Mouse (Mus musculus) megakaryocyte-erythroid progenitor cell, adult 5-6 weeks (primary cell): ENCODE data around the gene Ncf1. TPM values are rescaled to one million over a fixed set of nuclear protein-coding genes. Genes with fewer than 3 reads are reported as not detected.

Experiments used
- ATAC-seq: replicated peaks from 2 replicates; pipeline ENCODE4 v1.8.0; 2016; ENCODE audit warnings: mild to moderate bottlenecking, inconsistent platforms; ENCODE audit not compliant: severe bottlenecking, poor library complexity, low FRiP score, low TSS enrichment
- total RNA-seq, 2 experiments: library from RNA; stranded (forward) in 1 of 2; stranded (reverse) in 1 of 2; fragments of 200-1000, 215-1000 nt in 1 of 2; fragments of >200 nt in 1 of 2; fragmentation: Nextera tagmentation in 1 of 2; gene quantifications; 2 replicates each; pipeline ENCODE4 v1.2.3; 2014 to 2017

Gene Ncf1
- total RNA-seq, 2 experiments from 2014 or later = 1.7 to 3.9 TPM

DNA sequence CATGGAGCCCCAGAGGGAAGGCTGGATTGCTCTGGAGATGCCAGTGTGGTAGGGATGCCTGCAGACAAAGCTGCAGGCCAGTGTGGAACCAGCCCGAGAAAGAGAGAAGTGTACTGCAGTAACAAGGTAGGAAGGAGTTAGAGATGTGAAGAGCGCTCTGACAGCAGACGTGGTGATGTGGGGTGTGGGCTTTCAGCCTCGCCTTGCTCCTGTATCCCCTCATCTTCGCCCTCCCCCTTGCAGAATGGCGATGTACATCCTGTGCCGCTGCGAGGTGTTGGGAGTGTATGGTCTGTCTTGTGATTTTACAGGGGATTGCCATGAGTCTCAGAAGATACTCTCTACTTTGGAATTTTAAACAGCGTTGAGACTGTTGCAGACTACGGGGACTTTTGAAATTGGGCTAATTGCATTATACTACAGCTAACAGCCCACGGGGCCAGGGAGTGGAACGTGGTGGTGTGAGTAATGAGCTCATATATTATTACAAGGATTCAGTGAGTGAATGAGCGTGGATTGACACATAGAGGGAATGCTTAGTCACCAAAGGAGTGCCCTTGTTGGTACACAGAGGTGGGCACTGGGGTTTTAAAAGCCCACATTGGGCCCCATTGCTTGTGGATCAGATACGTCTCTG is 19.3 kb upstream of the Ncf1 start:
- no peak for ATAC-seq

DNA sequence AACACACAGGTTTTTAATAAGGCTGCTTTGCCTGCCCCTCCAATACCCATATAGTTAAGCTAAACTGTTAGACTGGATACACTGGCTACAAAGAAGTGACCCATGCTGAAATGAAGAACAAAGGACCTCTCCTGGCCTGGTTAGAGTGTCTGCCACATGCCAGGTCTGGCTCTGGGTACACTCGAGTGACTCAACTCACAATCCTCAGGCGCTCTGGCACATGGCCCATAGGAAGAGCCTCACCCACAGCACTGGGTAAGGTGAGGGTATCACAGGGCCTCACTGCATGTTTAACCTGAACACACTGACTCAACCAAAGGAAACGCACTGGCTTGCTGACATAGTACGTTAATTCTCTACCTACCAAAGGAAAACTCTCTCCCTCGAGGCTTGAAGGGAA is 16.7 kb upstream of the Ncf1 start:
- no peak for ATAC-seq

DNA sequence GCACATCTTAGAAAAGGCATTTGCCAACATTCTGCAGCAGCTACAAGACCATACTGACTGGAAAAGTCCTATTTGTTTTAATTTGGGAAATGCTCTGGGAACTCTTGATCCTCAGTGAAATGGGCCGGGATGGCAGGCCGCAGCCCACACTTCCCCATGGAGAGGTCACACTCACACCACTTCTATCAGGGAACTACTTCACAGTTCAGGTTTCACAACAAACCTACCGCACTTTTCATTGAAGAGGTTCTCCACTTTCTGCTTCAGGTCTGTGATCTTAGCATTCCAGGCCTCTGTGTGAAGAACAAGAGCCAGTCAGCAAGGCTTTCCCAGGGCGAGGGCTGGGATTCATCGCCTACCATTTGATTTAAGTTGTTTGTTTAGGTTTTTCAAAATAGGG is 15.5 kb upstream of the Ncf1 start:
- no peak for ATAC-seq

DNA sequence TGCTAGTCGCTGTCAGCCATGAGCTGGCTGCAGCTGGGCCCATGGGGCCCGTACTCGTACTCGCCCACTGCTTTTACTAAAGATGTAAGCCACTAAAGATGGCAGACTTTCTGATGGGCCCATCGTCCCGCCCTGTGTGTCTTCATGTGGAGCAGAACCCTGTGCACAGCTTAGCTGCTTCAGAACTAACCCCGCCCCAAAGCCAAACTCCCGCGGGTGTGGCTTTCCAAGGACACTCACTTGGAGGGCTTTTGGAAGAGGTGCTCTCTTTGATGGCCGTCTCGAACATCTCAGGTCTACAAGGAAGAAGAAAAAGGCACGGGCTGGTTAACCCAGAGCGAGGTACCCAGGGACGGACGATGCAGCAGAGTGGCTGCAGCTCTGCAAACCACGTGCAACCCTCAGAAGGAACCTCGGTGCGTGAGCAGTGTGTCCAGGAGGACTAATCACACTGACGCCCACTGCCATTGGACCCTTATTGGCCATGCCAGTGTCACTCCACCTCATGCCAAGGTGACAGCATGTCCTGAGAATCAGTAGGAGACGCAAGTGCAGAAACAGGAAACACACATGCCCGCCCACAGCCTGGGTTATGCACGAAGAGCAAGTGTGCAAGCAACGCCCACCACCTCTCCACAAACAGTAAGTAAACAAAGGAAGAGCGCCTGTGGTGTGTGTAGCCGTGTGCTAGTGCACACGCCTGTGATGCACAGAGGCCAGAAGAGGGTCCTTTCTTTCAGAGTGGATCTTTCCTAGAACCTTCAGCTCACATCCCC is 14.4 kb upstream of the Ncf1 start:
- ATAC-seq = no peak

DNA sequence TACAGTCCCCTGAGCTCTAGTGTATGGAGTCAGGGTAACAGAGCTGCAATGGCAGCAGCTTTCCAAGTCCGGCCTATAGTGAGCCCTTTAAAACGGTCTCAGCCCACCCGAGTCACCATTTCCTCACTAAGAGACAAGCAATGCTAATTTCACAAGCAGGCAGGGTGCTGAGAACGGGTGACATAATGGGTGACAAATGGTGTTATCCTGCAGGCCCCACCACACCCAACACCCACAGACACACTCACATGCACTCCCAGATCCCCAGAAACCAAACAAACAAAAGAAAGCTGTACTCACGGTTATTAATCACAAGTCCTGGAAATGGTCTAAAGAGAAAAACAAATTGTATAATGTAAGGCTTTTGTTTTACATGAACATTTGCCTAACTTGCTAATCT is 12.4 kb upstream of the Ncf1 start:
- no peak for ATAC-seq

DNA sequence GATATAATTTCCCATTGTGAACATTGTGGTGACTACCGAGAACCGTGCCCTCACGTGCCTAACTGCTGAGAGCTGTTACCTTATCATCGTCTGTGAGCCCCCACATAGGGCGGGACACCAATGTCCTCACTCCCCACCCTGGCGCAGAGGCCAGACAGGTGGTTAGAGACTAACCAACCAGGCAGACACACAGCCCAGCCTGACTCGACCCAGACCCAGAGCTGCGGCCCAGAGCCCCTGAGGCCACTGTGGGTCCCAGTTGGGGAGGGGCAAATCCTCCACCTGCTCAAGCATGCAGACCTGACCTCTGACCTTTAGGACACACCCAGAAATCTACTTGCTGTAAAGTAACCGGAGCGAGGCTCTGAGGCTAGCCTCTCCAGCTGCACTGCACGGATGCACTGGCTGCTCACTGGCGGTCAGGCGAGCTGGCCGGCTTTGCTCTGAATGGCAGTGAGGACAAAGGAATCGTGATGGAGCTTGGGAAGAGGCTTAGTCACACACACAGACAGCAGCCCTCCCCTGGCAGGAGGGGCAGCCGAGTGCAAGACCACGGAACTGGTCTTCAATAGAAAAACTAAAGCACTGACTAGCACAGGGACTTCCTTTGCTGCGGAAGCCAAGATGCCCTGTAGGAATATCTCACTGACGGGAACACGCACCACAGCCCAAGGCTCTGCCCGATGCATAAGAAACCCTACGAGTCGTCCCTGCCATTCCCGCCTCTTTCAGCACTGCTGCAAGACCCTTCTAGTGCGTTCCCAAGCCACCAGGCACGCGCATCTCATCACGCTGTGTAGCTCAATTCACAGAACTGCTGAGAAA is 8.7 kb upstream of the Ncf1 start:
- peak; percentile 59 for ATAC-seq

DNA sequence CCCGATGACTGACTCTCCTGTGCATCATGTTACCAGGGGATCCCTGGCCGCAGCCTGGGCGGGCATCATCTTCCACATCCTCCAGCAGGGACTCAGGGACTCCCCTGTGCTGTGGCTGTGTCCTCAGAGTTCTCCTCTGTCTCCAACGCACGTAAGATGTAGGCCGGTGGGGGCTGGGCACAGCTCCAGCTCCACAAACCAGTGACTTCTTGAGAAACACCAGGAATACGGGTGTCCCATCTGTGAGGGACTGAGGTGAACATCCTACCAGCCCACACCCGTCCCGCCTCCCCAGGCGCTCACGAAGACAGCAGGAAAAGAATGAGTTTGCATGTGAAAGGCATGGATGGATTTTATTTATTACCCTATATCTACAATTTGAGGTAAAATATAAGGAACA is 8.1 kb upstream of the Ncf1 start:
- no peak for ATAC-seq

DNA sequence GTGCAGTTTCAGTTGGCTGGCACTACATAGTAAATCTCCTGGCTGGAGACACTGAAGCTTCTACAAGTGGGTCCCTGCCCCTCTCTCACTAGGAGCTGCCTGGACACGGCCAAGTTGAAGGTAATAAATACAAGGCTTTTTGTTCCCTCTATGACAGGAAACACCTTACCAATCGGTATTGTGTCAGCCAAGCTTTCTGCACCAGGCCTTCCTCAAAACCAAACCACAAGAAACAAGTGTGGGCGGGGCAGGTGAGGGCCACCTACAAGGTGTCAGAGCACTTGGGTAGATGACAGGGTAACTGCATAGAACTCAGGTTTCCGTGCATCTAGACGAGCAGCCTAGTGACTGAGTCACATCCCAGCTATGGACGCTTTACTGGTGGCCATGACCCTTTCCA is 7.4 kb upstream of the Ncf1 start:
- no peak for ATAC-seq

DNA sequence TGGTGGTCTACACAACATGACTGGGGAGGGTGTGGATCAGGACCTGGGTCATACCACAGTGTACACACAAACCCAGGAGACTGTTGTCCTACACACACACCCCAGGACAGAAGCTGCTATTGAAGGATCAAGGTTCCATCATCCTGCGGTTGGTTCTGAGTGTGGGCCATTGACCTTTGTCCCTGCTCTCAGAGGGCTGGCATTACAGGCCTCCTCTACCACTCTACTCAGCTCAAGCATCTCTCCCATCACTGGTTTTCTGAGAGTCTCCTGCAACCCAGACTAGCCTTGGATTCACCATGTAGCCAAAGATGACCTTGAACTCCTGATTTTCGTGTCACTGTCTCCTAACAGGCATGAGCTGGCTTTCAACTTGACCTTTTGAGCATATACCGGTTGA is 6.8 kb upstream of the Ncf1 start:
- ATAC-seq = no peak

DNA sequence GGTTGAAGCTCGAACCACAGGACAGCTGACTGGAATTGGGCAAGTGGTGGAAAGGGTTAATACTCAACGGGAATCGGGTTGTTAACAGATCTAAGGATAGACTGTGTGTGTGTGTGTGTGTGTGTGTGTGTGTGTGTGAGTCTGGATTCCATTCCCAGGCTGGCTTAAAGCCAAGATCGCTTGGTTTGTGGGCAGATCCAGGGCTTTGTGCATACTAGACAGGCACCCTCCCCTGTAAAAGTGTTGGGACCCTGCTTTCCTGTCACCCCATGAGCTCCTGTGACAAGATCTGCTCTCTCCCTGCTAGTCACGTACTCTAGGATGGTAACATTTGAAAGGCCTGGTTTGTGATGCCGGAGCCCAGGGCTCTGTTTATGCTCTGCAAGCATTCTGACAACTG is 5.7 kb upstream of the Ncf1 start:
- ATAC-seq = no peak

DNA sequence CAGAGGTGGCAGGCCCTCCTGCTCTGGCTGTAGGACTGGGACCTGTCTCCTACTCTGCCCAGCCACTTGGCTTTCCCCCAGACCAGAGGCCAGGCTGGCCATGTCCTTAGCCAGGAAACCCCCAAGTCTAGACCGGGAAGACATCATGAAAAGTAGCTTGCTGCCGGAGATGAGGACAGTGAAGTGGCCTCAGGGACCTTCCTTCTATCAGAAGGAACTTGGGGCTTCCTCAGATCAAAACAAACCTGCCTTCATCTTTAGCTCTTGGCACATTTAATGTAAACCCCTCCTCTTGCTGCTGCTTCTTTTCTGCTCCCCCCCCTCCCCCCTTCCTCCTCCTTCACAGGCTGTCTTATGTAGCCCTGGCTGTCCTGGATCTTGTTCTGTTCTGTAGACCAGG is 4.8 kb upstream of the Ncf1 start:
- ATAC-seq = no peak

DNA sequence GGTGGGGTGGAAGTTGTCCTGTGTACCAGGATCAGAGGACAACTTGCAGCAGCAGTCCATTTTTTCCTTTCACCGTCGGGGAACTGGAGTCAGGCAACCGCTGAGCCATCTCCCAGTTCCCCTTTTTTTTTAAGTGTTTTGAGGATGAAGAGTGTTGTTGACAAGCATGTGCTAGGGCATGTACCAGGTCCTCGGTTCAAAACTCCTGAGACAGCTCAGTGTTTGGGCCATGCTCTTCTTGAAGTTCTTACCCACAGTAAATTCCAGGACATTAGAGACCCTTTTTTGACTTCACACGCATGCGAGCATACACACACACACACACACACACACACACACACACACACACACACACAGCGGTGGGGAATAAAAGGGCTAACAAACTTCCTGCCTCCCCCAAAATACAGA is 3.8 kb upstream of the Ncf1 start:
- ATAC-seq = no peak

DNA sequence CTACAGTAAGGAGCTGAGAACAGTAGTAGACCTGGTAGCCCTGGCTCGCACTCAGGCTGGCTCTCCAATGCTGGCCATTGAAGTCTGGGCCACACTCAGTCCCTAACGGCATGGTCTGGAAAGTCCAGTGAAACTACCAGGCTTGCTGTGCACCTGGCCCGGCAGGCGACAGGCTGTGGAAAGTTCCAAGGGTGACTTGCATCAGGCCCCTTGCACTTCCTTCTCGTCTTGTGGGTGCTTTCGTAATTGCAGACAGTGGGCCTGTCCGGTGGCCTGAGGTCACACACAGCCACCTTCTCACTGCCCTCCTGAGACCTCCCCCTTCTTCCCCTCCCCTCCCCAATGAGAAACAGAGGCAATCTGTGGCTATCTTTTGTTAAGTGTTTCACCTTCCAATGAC is 3.1 kb upstream of the Ncf1 start:
- peak; percentile 12 for ATAC-seq

DNA sequence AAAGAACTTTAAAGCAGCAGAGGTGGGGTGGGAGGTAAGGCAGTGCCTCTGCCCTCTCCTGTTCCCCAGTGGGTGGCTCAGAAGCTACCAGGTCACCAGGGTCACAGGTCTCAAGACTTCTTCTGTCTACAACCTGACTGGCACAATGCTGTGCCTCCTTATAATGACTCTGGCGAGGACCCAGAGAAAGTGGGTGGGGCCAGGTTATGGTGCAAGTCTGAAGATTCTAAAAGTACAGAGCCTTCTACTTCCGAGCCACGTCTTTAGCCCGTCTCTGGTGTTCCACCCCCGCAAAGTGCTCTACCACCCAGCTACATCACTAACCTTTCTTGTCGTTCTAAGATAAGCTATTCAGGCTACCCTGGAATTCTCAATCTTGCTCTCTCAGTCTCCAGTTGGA is 2.7 kb upstream of the Ncf1 start:
- ATAC-seq = peak; percentile 55

DNA sequence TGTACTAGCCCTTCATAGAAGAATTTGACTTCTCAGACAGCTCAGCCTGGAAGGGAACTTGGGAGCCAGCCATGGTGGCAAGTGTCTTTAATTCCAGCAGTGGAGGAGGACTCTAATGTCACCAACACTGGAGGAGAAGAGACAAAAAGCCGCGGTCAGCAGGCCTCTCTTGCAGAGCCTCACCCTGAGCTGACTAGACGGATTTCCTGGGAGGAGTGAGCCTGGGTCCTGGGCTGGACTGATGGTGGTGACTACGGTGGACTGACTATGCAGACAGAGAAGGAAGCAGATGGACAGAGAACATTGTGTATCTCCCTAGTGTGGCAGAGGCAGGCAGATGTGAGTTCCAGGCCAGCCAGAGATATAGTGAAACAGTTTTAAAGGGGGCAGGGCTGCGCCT is 2.0 kb upstream of the Ncf1 start:
- no peak for ATAC-seq

DNA sequence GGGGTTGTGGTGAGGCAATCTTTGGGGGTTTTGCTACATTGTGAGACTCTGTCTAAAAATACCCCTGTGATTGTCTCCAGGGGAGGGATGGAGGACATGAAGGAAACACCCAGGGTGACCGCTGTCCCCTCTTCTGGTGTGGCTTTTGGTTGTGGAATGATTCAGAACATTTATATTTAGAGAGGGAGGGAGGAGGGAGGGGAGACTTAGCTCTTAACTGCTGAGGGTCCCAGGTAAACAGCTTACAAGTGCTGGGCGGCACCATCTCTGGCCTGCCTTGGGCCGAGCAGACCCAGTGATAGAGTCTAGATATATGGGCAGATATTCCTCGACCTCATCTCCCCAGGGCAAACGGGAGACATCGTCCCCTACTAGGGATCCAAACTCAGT is 1.2 kb downstream of the Ncf1 start:
- no peak for ATAC-seq

DNA sequence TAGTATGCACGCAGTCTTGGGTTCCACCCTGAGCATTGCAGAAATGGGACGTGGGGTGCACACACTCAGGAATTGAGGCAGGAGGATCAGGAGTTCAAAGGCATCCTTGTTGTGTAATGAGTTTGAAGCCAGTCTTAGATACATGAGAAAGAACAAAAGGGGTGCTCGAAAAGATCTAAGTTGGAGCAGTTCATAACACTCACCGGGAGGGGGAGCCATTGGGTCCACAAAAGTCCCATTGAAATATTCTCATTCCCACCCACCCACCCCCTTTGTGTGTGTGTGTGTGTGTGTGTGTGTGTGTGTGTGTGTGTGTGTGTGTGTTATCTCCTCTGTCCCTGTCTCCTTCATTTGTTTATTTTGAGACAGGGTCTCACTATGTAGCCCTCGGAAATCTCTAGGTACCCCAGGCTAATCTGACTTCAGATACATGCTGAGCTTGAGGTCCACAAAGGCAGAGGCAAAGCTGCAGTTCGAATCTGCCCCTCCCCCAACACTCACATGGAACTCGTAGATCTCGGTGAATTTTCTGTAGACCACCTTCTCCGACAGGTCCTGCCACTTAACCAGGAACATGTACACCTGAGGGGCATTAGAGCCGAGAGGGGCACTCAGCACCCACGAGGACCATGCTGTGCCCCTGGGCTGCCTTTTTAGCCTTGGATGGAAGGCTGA is 1.7 kb downstream of the Ncf1 start:
- no peak for ATAC-seq

DNA sequence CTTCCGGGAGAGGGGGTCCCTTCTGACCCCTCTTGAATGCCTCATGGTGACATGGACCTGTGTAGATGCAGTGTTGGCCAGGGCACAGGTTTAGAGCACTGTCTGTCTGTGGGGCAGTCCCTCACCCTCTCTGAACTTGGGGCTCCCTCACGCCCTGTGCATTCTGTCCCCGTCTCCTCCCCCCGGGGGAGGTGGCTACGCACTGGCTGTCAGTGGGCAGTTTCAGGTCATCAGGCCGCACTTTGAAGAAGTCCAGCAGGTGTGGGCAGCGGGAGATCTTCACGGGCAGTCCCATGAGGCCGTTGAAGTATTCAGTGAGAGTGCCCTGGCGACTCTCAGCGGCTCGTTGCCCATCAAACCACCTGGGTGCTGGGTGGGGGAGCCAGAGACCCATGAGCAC is 2.5 kb downstream of the Ncf1 start:
- ATAC-seq = no peak

DNA sequence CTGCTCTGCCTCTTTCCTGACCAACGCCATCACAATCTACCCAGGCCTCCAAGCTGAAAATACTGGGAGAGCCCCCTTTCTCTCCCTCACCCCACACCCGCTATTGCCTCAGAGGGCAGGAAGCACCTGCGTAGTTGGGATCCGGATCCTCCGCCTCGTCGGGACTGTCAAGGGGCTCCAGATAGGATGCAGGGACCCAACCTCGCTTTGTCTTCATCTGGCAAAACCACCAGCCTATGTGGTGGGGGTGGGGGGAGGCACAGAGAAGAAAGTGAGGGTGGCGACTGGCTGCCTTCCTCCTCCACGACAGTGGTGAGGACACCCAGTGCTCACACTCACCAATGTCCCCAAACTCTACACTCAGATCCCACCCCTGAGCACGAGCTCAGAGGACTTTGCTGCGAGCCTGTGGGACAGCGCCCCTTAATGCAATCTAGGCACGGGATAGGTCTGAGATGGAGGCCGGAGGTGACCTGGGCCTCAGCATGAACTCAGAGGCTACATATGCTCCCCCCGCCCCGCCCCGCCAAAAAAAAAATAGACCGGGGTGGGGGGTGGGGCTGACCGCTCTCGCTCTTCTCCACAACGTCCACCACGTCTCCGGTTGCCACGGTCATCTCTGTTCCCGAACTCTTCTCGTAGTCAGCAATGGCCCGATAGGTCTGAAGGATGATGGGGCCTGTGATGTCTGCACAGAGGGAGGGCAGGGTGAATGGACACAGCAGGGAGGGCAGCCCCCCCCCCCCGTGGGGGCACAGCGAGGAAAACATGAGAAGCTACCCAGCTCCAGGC is 4.1 kb downstream of the Ncf1 start:
- ATAC-seq = no peak
